Mouse (Mus musculus) heart, postnatal 0 days (tissue): ENCODE measurements around the gene Rbp1. TPM values are rescaled to one million over a fixed set of nuclear protein-coding genes. Genes with fewer than 3 reads are reported as not detected.

Experiments used
- ATAC-seq: fragments of 200-750 bp; cut with Nextera tagmentation; 2 replicates; pipeline ENCODE4 v1.8.0; 2017; ENCODE audit warnings: low read depth, moderate number of reproducible peaks, moderate library complexity; ENCODE audit not compliant: insufficient read depth
- DNase-seq: peaks from one replicate; pipeline ENCODE4 v3.0.0-alpha.2; 2016; ENCODE audit warnings: low spot score
- H3K27ac ChIP-seq: fragments of 300-500 bp; sonication (generic); 2 replicates; pipeline ENCODE4 v1.5.1; 2014; ENCODE audit warnings: low read depth, mild to moderate bottlenecking
- H3K27me3 ChIP-seq: fragments of 300-500 bp; sonication (generic); 2 replicates; pipeline ENCODE4 v1.6.1; 2014; ENCODE audit warnings: low read length, mixed read lengths; ENCODE audit not compliant: control insufficient read depth, insufficient read depth
- H3K36me3 ChIP-seq: fragments of 300-500 bp; sonication (generic); replicated peaks from 2 replicates; pipeline ENCODE4 v1.6.1; 2014; ENCODE audit warnings: low read length, mixed read lengths; ENCODE audit not compliant: control insufficient read depth, insufficient read depth
- H3K4me1 ChIP-seq: fragments of 300-500 bp; sonication (generic); 2 replicates; pipeline ENCODE4 v1.6.1; 2014; ENCODE audit warnings: antibody characterized with exemption; ENCODE audit not compliant: control insufficient read depth, insufficient read depth
- H3K4me2 ChIP-seq: fragments of 300-500 bp; sonication (generic); 2 replicates; pipeline ENCODE4 v1.6.1; 2014; ENCODE audit warnings: low read depth, mild to moderate bottlenecking, low read length, moderate library complexity
- H3K4me3 ChIP-seq: fragments of 300-500 bp; sonication (generic); 2 replicates; pipeline ENCODE4 v1.5.1; 2014; ENCODE audit warnings: low read depth, low read length
- H3K9ac ChIP-seq: fragments of 300-500 bp; sonication (generic); replicated peaks from 2 replicates; pipeline ENCODE4 v1.6.1; 2014; ENCODE audit warnings: low read depth, low read length, mixed read lengths
- H3K9me3 ChIP-seq: fragments of 300-500 bp; sonication (generic); replicated peaks from 2 replicates; pipeline ENCODE4 v1.6.1; 2016; ENCODE audit warnings: low read length; ENCODE audit not compliant: control insufficient read depth
- CTCF ChIP-seq: IDR thresholded peaks from 2 replicates; pipeline ENCODE4 v1.5.1; 2016; ENCODE audit warnings: antibody characterized with exemption, control low read depth, low read depth
- EP300 ChIP-seq: IDR thresholded peaks from 2 replicates; pipeline ENCODE4 v1.6.1; 2016; ENCODE audit warnings: antibody characterized with exemption, low read depth
- WGBS: fragments of 180-500 bp; shearing (Covaris S2); extraction: QIAGEN DNeasy Blood & Tissue Kit; methylation state at CpG from one replicate; pipeline ENCODE4 v1.1.7; 2014; 5-methylcytosine and 5-hydroxymethylcytosine counted together
- polyA plus RNA-seq: library from polyadenylated mRNA; unstranded; fragments of >200 nt; fragmentation: Nextera tagmentation; extraction: Ambion mirVana; gene quantifications from 2 replicates; pipeline ENCODE4 v1.2.1, GENCODE M21; 2015
- total RNA-seq: library from RNA; depleted of rRNA; stranded (reverse); fragments of >200 nt; gene quantifications from 2 replicates; pipeline ENCODE4 v1.2.3, GENCODE M21; 2014; ENCODE audit warnings: low replicate concordance

Rbp1 gene
- total and polyA plus RNA-seq, 2 experiments from 2014 or later: 14.2 to 36.9 TPM

DNA sequence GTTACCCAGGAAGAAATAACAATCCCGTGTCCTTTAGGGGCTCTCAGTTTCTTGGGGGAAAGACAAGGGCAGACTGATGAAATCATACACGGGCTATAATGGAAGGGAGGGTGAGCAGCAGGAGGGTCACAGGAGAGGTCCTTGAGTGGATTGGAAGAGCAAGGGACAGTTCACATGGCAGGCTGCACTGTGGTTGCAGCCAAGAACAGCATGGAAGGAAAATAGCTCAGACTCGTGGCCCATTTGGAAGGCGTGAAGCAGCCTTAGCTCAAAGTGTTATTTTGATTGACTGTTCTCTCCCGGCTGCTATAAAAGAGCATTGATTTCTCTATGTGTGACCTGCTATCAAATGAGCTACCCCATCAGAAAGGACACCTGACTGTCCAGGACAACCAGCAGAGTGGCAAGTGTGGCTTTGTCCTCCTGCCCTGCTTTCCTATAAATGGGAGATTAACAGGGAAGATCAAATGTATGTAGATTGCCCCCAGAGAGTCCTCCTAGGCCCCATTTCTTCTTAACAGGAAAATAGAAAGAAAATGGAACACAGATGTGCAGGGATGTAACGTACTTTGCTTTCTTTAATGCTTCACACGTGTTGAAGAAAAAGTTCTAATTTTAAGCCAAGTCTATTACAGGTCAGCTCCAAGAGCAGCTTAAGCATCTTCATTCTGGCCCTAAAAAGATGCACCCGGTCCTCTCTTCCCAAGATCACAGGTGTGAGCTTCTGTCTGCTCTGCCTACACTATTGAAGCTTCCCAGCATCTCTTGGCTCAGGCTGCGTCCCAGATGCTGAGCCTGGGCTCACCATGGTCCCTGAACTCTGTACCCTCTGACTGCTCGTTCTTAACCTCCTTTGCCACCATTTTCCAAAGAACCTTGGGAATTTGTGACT, 34.8 kb upstream of the Rbp1 start:
- H3K9ac ChIP-seq: no peak overlapping the region
- H3K27ac ChIP-seq: no peak overlapping the region
- no peaks in the 10 kb centered on the region for H3K27me3 ChIP-seq
- H3K4me1 ChIP-seq: no peaks in the 10 kb centered on the region
- ATAC-seq: no peak
- H3K4me2 ChIP-seq: no peak overlapping the region
- H3K4me3 ChIP-seq: no peak overlapping the region
- no peak for DNase-seq
- 72% methylated on average over 10 of the region's 10 CpGs for WGBS
- H3K9me3 ChIP-seq: no peaks in the 10 kb centered on the region
- TF ChIP-seq EP300 (no peak), CTCF (no peak)
- no peaks in the 10 kb centered on the region for H3K36me3 ChIP-seq

DNA sequence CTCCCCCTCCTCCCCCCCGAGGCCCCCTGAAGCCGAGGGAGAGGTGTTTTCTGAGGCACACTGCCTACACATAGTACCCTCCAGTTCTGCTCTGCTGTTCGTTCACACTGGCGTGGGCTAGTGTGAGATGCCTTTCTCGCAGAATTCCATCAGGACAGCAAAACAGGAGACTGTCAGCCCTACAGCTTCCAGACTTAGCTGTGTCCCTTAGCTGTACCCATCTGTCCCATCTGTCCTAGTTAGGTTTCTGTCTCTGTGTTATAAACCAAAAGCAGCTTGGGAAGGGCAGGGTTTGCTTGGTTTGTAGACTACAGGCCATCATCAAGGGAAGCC, 34.2 kb upstream of the Rbp1 start:
- Histone ChIP-seq H3K9ac (no peak overlapping the region), H3K4me3 (no peak overlapping the region), H3K9me3 (no peaks in the 10 kb centered on the region), H3K27me3 (no peaks in the 10 kb centered on the region), H3K4me2 (no peak overlapping the region), H3K27ac (no peak overlapping the region), H3K36me3 (no peaks in the 10 kb centered on the region), H3K4me1 (no peaks in the 10 kb centered on the region)
- no peak for DNase-seq
- TF ChIP-seq EP300: no peak
- TF ChIP-seq CTCF: no peak
- WGBS: 69% methylated on average over 5 of the region's 5 CpGs
- ATAC-seq: no peak

DNA sequence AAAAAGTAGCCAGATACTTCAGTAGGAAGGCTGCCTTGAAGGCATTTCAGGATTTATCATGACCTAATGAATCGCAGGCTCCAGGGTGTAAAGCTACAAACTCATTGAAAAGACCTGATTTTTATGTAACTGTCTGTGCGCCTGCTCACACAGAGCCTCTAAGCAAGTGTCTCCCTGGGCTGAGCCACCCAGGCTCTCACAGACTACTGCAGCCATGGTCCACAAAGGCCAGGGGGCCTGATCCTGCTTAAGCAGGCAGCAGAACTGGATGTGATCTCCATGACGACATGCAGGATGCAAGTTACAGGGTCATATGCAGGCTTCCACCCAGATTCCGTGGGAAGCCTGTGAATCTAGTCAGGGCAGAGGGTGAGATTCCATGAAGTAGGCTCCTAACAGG, 29.3 kb upstream of the Rbp1 start:
- no peak for ATAC-seq
- H3K4me3 ChIP-seq: no peak overlapping the region
- H3K4me1 ChIP-seq: no peaks in the 10 kb centered on the region
- H3K9ac ChIP-seq: no peak overlapping the region
- no peak for DNase-seq
- no peaks in the 10 kb centered on the region for H3K36me3 ChIP-seq
- H3K27me3 ChIP-seq: no peaks in the 10 kb centered on the region
- 72% methylated on average over 4 of the region's 4 CpGs for WGBS
- no peak overlapping the region for H3K27ac ChIP-seq
- TF ChIP-seq CTCF (no peak), EP300 (no peak)
- no peak overlapping the region for H3K4me2 ChIP-seq
- H3K9me3 ChIP-seq: 0 out of 2 replicates have a peak, but pooled peaks cover 3% of the 10 kb centered on the region

DNA sequence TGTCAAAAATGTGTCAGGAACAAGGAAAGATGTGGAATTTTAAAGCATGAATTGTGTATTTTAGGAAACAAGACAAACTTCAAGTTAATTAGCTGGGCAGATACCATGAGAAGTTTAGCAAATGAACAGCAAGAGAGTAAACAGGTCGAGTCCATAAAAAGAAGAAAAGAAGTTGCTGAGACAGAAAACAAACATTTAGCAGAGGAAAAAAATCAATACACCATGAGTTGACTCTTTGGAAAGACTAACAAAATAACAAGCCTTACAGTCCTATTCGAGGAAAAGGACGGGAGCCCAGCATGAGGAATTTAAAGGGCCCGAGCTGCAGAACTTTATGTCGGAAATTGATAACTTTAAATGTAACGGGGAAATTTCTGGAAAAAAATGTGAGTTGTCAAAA, 25.6 kb upstream of the Rbp1 start:
- 86% methylated on average over 6 of the region's 6 CpGs for WGBS

DNA sequence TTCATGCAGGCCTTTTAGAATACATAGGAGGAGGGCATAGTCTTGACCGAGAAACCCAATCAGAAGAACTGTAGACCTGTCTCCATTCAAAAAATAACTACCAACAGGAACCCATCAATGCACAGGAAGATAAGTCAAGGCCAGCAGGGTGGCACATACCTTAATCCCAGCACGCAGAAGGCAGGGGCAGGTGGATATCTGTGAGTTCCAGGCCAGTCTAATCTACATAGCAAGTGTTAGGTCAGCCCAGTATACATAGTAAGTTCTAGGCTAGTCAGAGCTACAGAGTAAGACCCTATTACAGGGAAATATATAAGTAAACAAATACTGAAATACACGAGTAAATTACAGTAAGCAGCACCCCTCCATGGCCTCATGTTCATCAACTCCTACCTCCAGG, 24.9 kb upstream of the Rbp1 start:
- WGBS: 73% methylated on average over 3 of the region's 3 CpGs
- Histone ChIP-seq H3K4me1 (no peaks in the 10 kb centered on the region), H3K27ac (no peak overlapping the region), H3K36me3 (no peaks in the 10 kb centered on the region), H3K9me3 (0 out of 2 replicates have a peak, but pooled peaks cover 3% of the 10 kb centered on the region), H3K9ac (no peak overlapping the region), H3K4me3 (no peak overlapping the region), H3K27me3 (no peaks in the 10 kb centered on the region), H3K4me2 (no peak overlapping the region)
- no peak for DNase-seq
- TF ChIP-seq CTCF (no peak), EP300 (no peak)
- ATAC-seq: no peak

More for the DNA sequence above, 25.6 kb upstream of the Rbp1 start:
- Histone ChIP-seq H3K27me3 (no peaks in the 10 kb centered on the region), H3K36me3 (no peaks in the 10 kb centered on the region), H3K4me2 (no peak overlapping the region), H3K27ac (no peak overlapping the region), H3K4me1 (no peaks in the 10 kb centered on the region), H3K9me3 (0 out of 2 replicates have a peak, but pooled peaks cover 3% of the 10 kb centered on the region), H3K4me3 (no peak overlapping the region), H3K9ac (no peak overlapping the region)
- no peak for TF ChIP-seq CTCF
- no peak for TF ChIP-seq EP300
- no peak for DNase-seq
- ATAC-seq: no peak
